Mouse (Mus musculus): ENCODE data around the gene Wscd1. TPM values are rescaled to one million over a fixed set of nuclear protein-coding genes. Genes with fewer than 3 reads are reported as not detected.
"Not testable (repeated sequence)": the region's sequence is repeated elsewhere in the genome, so short reads cannot be mapped to it uniquely, and the experiment has no call there.

Wscd1 gene
- total RNA-seq, 4 experiments from 2014 or later = 7.7 to 9.5 (median 8.7) TPM

GRCm38 (mm10) chr11:71821526-71821925 lies 71.8 kb downstream of the Wscd1 start:
- DNase-seq (ENCODE audit: low spot score) = not testable (repeated sequence)

GRCm38 (mm10) chr11:71822031-71822430 lies 72.3 kb downstream of the Wscd1 start:
- DNase-seq (ENCODE audit: low spot score) = no peak

GRCm38 (mm10) chr11:71824971-71825370 lies 75.3 kb downstream of the Wscd1 start:
- DNase-seq (ENCODE audit: low spot score) = no peak

All from heart, adult 8-10 months (tissue).